Mouse (Mus musculus) heart, adult 2 months (tissue): ENCODE results near the gene Gon7.

Experiments
- CTCF ChIP-seq: fragments of 200-600 bp; IDR thresholded peaks from 2 replicates; pipeline ENCODE4 v1.8.1; 2022; ENCODE audit warnings: antibody characterized with exemption, mild to moderate bottlenecking, moderate library complexity
- EP300 ChIP-seq: fragments of 200-500 bp; IDR thresholded peaks from 2 replicates; pipeline ENCODE4 v1.6.1; 2011; ENCODE audit warnings: low read depth, low read length, control low read depth; ENCODE audit not compliant: insufficient read depth
- POLR2A ChIP-seq: fragments of 200-500 bp; IDR thresholded peaks from 2 replicates; pipeline ENCODE4 v1.6.1; 2011; ENCODE audit warnings: mild to moderate bottlenecking, low read depth, low read length, control low read depth; ENCODE audit not compliant: insufficient read depth

- TF ChIP-seq CTCF (no peak), EP300 (no peak), POLR2A (no peak)
Measured at GRCm38 (mm10) chr12:102771601-102772000, 14.0 kb upstream of the Gon7 start.
